Mouse (Mus musculus) lung, postnatal 0 days (tissue): ENCODE data around the gene Osm.

Experiments
- CTCF ChIP-seq: IDR thresholded peaks from 2 replicates; pipeline ENCODE4 v1.5.1; 2016; ENCODE audit warnings: antibody characterized with exemption, mild to moderate bottlenecking
- EP300 ChIP-seq: IDR thresholded peaks from 2 replicates; pipeline ENCODE4 v1.6.1; 2016; ENCODE audit warnings: antibody characterized with exemption, mild to moderate bottlenecking, control low read depth

GRCm38 (mm10) chr11:4190677-4191076 lies 45.5 kb upstream of the Osm start:
- TF ChIP-seq CTCF (no peak), EP300 (no peak)
